Mouse (Mus musculus) forebrain, embryonic 11.5 days (tissue): ENCODE measurements at regions not wholly inside any gene's neighbourhood (a gene's known extent, or its start where the extent isn't known, plus 50 kb on each side); places are given as distances from the start of the nearest gene placed in this dataset.
A peak's percentile ranks its signal among the peaks of the same experiment; 100 is the strongest.

Experiments
- ATAC-seq: fragments of 200-750 bp; cut with Nextera tagmentation; replicated peaks from 2 replicates; pipeline ENCODE4 v1.8.0; 2017; ENCODE audit warnings: moderate TSS enrichment; ENCODE audit not compliant: low FRiP score
- DNase-seq: peaks from one replicate; pipeline ENCODE4 v3.0.0-alpha.2; 2017; ENCODE audit warnings: low spot score
- H3K27ac ChIP-seq: fragments of 300-500 bp; sonication (generic); 2 replicates; pipeline ENCODE4 v1.5.1; 2014; ENCODE audit warnings: low read depth, low read length
- H3K27me3 ChIP-seq: fragments of 300-500 bp; sonication (generic); 2 replicates; pipeline ENCODE4 v1.6.1; 2014; ENCODE audit warnings: mild to moderate bottlenecking, low read length, mixed read lengths; ENCODE audit not compliant: control insufficient read depth, insufficient read depth
- H3K36me3 ChIP-seq: fragments of 300-500 bp; sonication (generic); 2 replicates; pipeline ENCODE4 v1.6.1; 2014; ENCODE audit warnings: mild to moderate bottlenecking, low read length, moderate library complexity, mixed read lengths; ENCODE audit not compliant: control insufficient read depth, insufficient read depth
- H3K4me1 ChIP-seq: fragments of 300-500 bp; sonication (generic); replicated peaks from 2 replicates; pipeline ENCODE4 v1.6.1; 2014; ENCODE audit warnings: low read length, mixed read lengths; ENCODE audit not compliant: control insufficient read depth, insufficient read depth
- H3K4me2 ChIP-seq: fragments of 300-500 bp; sonication (generic); 2 replicates; pipeline ENCODE4 v1.6.1; 2014; ENCODE audit warnings: low read depth, mild to moderate bottlenecking, low read length, moderate library complexity, mixed read lengths; ENCODE audit not compliant: severe bottlenecking
- H3K4me3 ChIP-seq: fragments of 300-500 bp; sonication (generic); 2 replicates; pipeline ENCODE4 v1.5.1; 2014; ENCODE audit warnings: low read depth, low read length
- H3K9ac ChIP-seq: fragments of 300-500 bp; sonication (generic); 2 replicates; pipeline ENCODE4 v1.6.1; 2014; ENCODE audit warnings: low read length
- H3K9me3 ChIP-seq: fragments of 300-500 bp; sonication (generic); 2 replicates; pipeline ENCODE4 v1.6.1; 2016; ENCODE audit warnings: low read length, mixed read lengths; ENCODE audit not compliant: control insufficient read depth
- WGBS: fragments of 180-500 bp; shearing (Covaris S2); extraction: QIAGEN DNeasy Blood & Tissue Kit; methylation state at CpG from one replicate; pipeline ENCODE4 v1.1.7; 2014; 5-methylcytosine and 5-hydroxymethylcytosine counted together

GRCm38 (mm10) chr16:76200268-76200667 lies 173.4 kb downstream of the Nrip1 start:
- 79% methylated on average over 3 of the region's 3 CpGs for WGBS
- Histone ChIP-seq H3K27me3 (no peaks in the 10 kb centered on the region), H3K9me3 (no peaks in the 10 kb centered on the region), H3K27ac (no peak overlapping the region), H3K9ac (no peak overlapping the region), H3K4me3 (no peak overlapping the region), H3K4me1 (no peaks in the 10 kb centered on the region), H3K4me2 (no peak overlapping the region), H3K36me3 (no peaks in the 10 kb centered on the region)
- DNase-seq (no peak), ATAC-seq (peak; percentile 21; the same call in 1 of the 2 replicates)

GRCm38 (mm10) chr16:76199006-76199405 lies 174.6 kb downstream of the Nrip1 start:
- H3K27ac ChIP-seq = no peak overlapping the region
- H3K4me1 ChIP-seq = no peaks in the 10 kb centered on the region
- 84% methylated on average over 3 of the region's 3 CpGs for WGBS
- no peaks in the 10 kb centered on the region for H3K36me3 ChIP-seq
- no peak for DNase-seq
- H3K27me3 ChIP-seq = no peaks in the 10 kb centered on the region
- no peak overlapping the region for H3K9ac ChIP-seq
- H3K4me3 ChIP-seq = no peak overlapping the region
- H3K4me2 ChIP-seq = no peak overlapping the region
- no peaks in the 10 kb centered on the region for H3K9me3 ChIP-seq
- no peak for ATAC-seq

- H3K36me3 ChIP-seq = no peaks in the 10 kb centered on the region
- no peak for ATAC-seq
- no peak overlapping the region for H3K4me3 ChIP-seq
- no peak overlapping the region for H3K4me2 ChIP-seq
- WGBS = 83% methylated on average over 2 of the region's 2 CpGs
- no peaks in the 10 kb centered on the region for H3K9me3 ChIP-seq
- H3K27ac ChIP-seq = no peak overlapping the region
- no peak overlapping the region for H3K9ac ChIP-seq
- H3K4me1 ChIP-seq = no peaks in the 10 kb centered on the region
- no peaks in the 10 kb centered on the region for H3K27me3 ChIP-seq
- no peak for DNase-seq
These were observed 172.2 kb upstream of the Samsn1 start for GRCm38 (mm10) chr16:76194291-76194690.

- Histone ChIP-seq H3K4me1 (no peaks in the 10 kb centered on the region), H3K4me3 (no peak overlapping the region), H3K9ac (no peak overlapping the region), H3K4me2 (no peak overlapping the region), H3K27me3 (no peaks in the 10 kb centered on the region), H3K27ac (no peak overlapping the region), H3K9me3 (no peaks in the 10 kb centered on the region), H3K36me3 (no peaks in the 10 kb centered on the region)
- 93% methylated on average over 10 of the region's 10 CpGs for WGBS
- no peak for ATAC-seq
- DNase-seq = no peak
These were observed 169.1 kb upstream of the Samsn1 start for GRCm38 (mm10) chr16:76191135-76191534.

GRCm38 (mm10) chr16:76183556-76183955 lies 161.5 kb upstream of the Samsn1 start:
- Histone ChIP-seq H3K36me3 (no peaks in the 10 kb centered on the region), H3K4me2 (no peak overlapping the region), H3K27me3 (no peaks in the 10 kb centered on the region), H3K4me1 (no peaks in the 10 kb centered on the region), H3K9me3 (no peaks in the 10 kb centered on the region), H3K9ac (no peak overlapping the region), H3K4me3 (no peak overlapping the region), H3K27ac (no peak overlapping the region)
- ATAC-seq (no peak), DNase-seq (no peak)
- 81% methylated on average over 2 of the region's 2 CpGs for WGBS

- H3K9me3 ChIP-seq = no peaks in the 10 kb centered on the region
- 23% methylated on average over 3 of the region's 3 CpGs for WGBS
- H3K27me3 ChIP-seq = no peaks in the 10 kb centered on the region
- H3K4me3 ChIP-seq = no peak overlapping the region
- no peak overlapping the region for H3K4me2 ChIP-seq
- no peak for ATAC-seq
- H3K36me3 ChIP-seq = no peaks in the 10 kb centered on the region
- H3K4me1 ChIP-seq = no peaks in the 10 kb centered on the region
- H3K9ac ChIP-seq = no peak overlapping the region
- DNase-seq = no peak
- no peak overlapping the region for H3K27ac ChIP-seq
These were observed 161.0 kb upstream of the Samsn1 start for GRCm38 (mm10) chr16:76183105-76183504.

GRCm38 (mm10) chr16:76181596-76181995 lies 159.5 kb upstream of the Samsn1 start:
- H3K9me3 ChIP-seq = no peaks in the 10 kb centered on the region
- no peak overlapping the region for H3K4me2 ChIP-seq
- no peak for DNase-seq
- 95% methylated on average over 3 of the region's 3 CpGs for WGBS
- H3K27me3 ChIP-seq = no peaks in the 10 kb centered on the region
- H3K36me3 ChIP-seq = no peaks in the 10 kb centered on the region
- no peaks in the 10 kb centered on the region for H3K4me1 ChIP-seq
- no peak overlapping the region for H3K27ac ChIP-seq
- H3K9ac ChIP-seq = no peak overlapping the region
- no peak overlapping the region for H3K4me3 ChIP-seq
- no peak for ATAC-seq

- no peaks in the 10 kb centered on the region for H3K4me1 ChIP-seq
- no peaks in the 10 kb centered on the region for H3K9me3 ChIP-seq
- H3K4me2 ChIP-seq = no peak overlapping the region
- DNase-seq (no peak), ATAC-seq (no peak)
- H3K36me3 ChIP-seq = no peaks in the 10 kb centered on the region
- H3K27ac ChIP-seq = no peak overlapping the region
- no peaks in the 10 kb centered on the region for H3K27me3 ChIP-seq
- 72% methylated on average over 2 of the region's 2 CpGs for WGBS
- H3K9ac ChIP-seq = no peak overlapping the region
- H3K4me3 ChIP-seq = no peak overlapping the region
These were observed 145.6 kb upstream of the Samsn1 start for GRCm38 (mm10) chr16:76167651-76168050.

- 90% methylated on average over 5 of the region's 5 CpGs for WGBS
- Histone ChIP-seq H3K27ac (no peak overlapping the region), H3K4me3 (no peak overlapping the region), H3K9ac (no peak overlapping the region), H3K4me1 (no peaks in the 10 kb centered on the region), H3K4me2 (no peak overlapping the region), H3K27me3 (no peaks in the 10 kb centered on the region), H3K9me3 (no peaks in the 10 kb centered on the region), H3K36me3 (no peaks in the 10 kb centered on the region)
- ATAC-seq (no peak), DNase-seq (no peak)
These were observed 138.8 kb upstream of the Samsn1 start for GRCm38 (mm10) chr16:76160879-76161278.
